Comparison of ENCODE assay signal across 8 mouse cellular contexts in genomic region chr6:56832407-56832796, GRCm38 (mm10). TPM values are rescaled to one million over a fixed set of nuclear protein-coding genes. Genes with fewer than 3 reads are reported as not detected.
DNase-seq lines count a peak whose midpoint lies in the region; ATAC-seq and TF ChIP-seq lines count a peak whose summit lies in the region.

No protein-coding gene starts in this region.

- peak overlapping the region; percentile 32; the same call in 1 of the 2 replicates for H3K27ac ChIP-seq in kidney, adult 2 months (ENCODE audit: insufficient read depth, low read depth, low read length)
- peak overlapping the region; percentile 92 for H3K27ac ChIP-seq in heart, postnatal 0 days (ENCODE audit: low read depth)
- H3K27ac ChIP-seq in lung, embryonic 16.5 days (ENCODE audit: low read length), result peak overlapping the region; percentile 92

- H3K36me3 ChIP-seq in kidney, adult 2 months (ENCODE audit: control insufficient read depth, insufficient read depth, low read length), result no peaks in the 10 kb centered on the region; the same call in 1 of the 2 replicates
- peaks cover 20% of the 10 kb centered on the region for H3K36me3 ChIP-seq in heart, postnatal 0 days (replicated peaks; ENCODE audit: control insufficient read depth, insufficient read depth, low read length)
- H3K36me3 ChIP-seq in lung, embryonic 16.5 days (ENCODE audit: control insufficient read depth, insufficient read depth, low read length), result peaks cover 2% of the 10 kb centered on the region

- TF ChIP-seq CTCF in kidney, adult 2 months (conservative IDR thresholded peaks at IDR 0.05; ENCODE audit: insufficient read depth, insufficient read length, low read depth, low read length), result no peak
- TF ChIP-seq CTCF in brain, embryonic 14.5 days (IDR thresholded peaks at IDR 0.05; ENCODE audit: borderline replicate concordance, extremely low read depth, insufficient read depth, insufficient read length), result no peak
- TF ChIP-seq CTCF in heart, postnatal 0 days (IDR thresholded peaks at IDR 0.05; ENCODE audit: low read depth), result no peak

- DNase-seq in kidney, adult 2 months, result no peak
- no peak for DNase-seq in kidney, adult 9 months
- peak; percentile 23 for DNase-seq in brain, embryonic 14.5 days (ENCODE audit: low read depth)
- DNase-seq in heart, postnatal 0 days (ENCODE audit: low spot score), result peak; percentile 12
- no peak for DNase-seq in Muller cell, postnatal 12 days (ENCODE audit: inconsistent ontology term)
- no peak for DNase-seq in cerebellum, postnatal 10 days
- DNase-seq in natural killer cell, adult 2 months (ENCODE audit: low spot score in 2 of 2), result no peak

- H3K9me3 ChIP-seq in heart, postnatal 0 days (replicated peaks; ENCODE audit: control insufficient read depth, low read length), result no peaks in the 10 kb centered on the region
- no peaks in the 10 kb centered on the region for H3K9me3 ChIP-seq in lung, embryonic 16.5 days (ENCODE audit: control insufficient read depth, low read length)

- 2% methylated on average over 15 of the region's 15 CpGs for WGBS in kidney, adult 2 months
- WGBS in heart, postnatal 0 days, result 3% methylated on average over 15 of the region's 15 CpGs
- 0% methylated on average over 15 of the region's 15 CpGs for WGBS in lung, embryonic 16.5 days

- TF ChIP-seq POLR2A in kidney, adult 2 months (IDR thresholded peaks at IDR 0.05; ENCODE audit: low read depth, low read length), result no peak
- TF ChIP-seq POLR2A in brain, embryonic 14.5 days (IDR thresholded peaks at IDR 0.05; ENCODE audit: borderline replicate concordance, extremely low read depth, insufficient read depth, insufficient read length, poor library complexity, severe bottlenecking), result no peak

- peak overlapping the region; percentile 71 for H3K4me3 ChIP-seq in kidney, adult 2 months (ENCODE audit: insufficient read depth, low read depth, low read length)
- peak overlapping the region; percentile 73 for H3K4me3 ChIP-seq in heart, postnatal 0 days (ENCODE audit: low read depth, low read length)
- H3K4me3 ChIP-seq in lung, embryonic 16.5 days (ENCODE audit: low read length), result peak overlapping the region; percentile 83

- H3K9ac ChIP-seq in heart, postnatal 0 days (replicated peaks; ENCODE audit: low read depth, low read length), result peak overlapping the region; percentile 69
- peak overlapping the region; percentile 91 for H3K9ac ChIP-seq in lung, embryonic 16.5 days (ENCODE audit: low read length)

- peaks cover 3% of the 10 kb centered on the region; the same call in 1 of the 2 replicates for H3K4me1 ChIP-seq in kidney, adult 2 months (ENCODE audit: control insufficient read depth, insufficient read depth, low read length)
- H3K4me1 ChIP-seq in heart, postnatal 0 days (ENCODE audit: control insufficient read depth, insufficient read depth), result peaks cover 5% of the 10 kb centered on the region; the same call in 1 of the 2 replicates
- H3K4me1 ChIP-seq in lung, embryonic 16.5 days (replicated peaks; ENCODE audit: control insufficient read depth, insufficient read depth, low read length), result peaks cover 9% of the 10 kb centered on the region

- no peaks in the 10 kb centered on the region for H3K27me3 ChIP-seq in kidney, adult 2 months (replicated peaks; ENCODE audit: control insufficient read depth, insufficient read depth, low read length)
- H3K27me3 ChIP-seq in heart, postnatal 0 days (ENCODE audit: control insufficient read depth, insufficient read depth, low read length), result no peaks in the 10 kb centered on the region
- no peaks in the 10 kb centered on the region for H3K27me3 ChIP-seq in lung, embryonic 16.5 days (ENCODE audit: control insufficient read depth, insufficient read depth, low read depth, low read length)

- peak overlapping the region; percentile 78 for H3K4me2 ChIP-seq in heart, postnatal 0 days (ENCODE audit: low read depth, low read length)
- H3K4me2 ChIP-seq in lung, embryonic 16.5 days (ENCODE audit: low read depth, low read length), result peak overlapping the region; percentile 69

- ATAC-seq in heart, postnatal 0 days (ENCODE audit: insufficient read depth, low read depth), result no peak
- ATAC-seq in lung, embryonic 16.5 days (ENCODE audit: low read depth), result no peak; the same call in 1 of the 2 replicates

- no peak for TF ChIP-seq EP300 in heart, postnatal 0 days (IDR thresholded peaks at IDR 0.05; ENCODE audit: low read depth)

RNA-seq across cellular contexts. Expression of gene Fkbp9, which starts 0.5 kb away (rescaled TPM):
- polyA plus RNA-seq in kidney, adult 2 months (2012; rRNA removed), result 50.4 TPM in 2 replicates
- polyA plus RNA-seq in brain, embryonic 14.5 days (2012; rRNA removed), result 25.2 and 37.5 TPM in 2 replicates
- 123 and 142 TPM in 2 replicates for total RNA-seq in heart, postnatal 0 days (2014; rRNA removed; ENCODE audit: low replicate concordance)
- 90.0 and 90.2 TPM in 2 replicates for polyA plus RNA-seq in heart, postnatal 0 days (2015; fragmentation: Nextera tagmentation; extraction: Ambion mirVana)
- polyA plus RNA-seq in lung, embryonic 16.5 days (2015; fragmentation: Nextera tagmentation; extraction: Ambion mirVana), result 172 and 184 TPM in 2 replicates

RNA-seq across cellular contexts. Expression of gene Kbtbd2, which starts 34.8 kb away (rescaled TPM):
- polyA plus RNA-seq in kidney, adult 2 months (2012; rRNA removed), result 7.2 and 9.2 TPM in 2 replicates
- polyA plus RNA-seq in brain, embryonic 14.5 days (2012; rRNA removed), result 30.6 and 33.3 TPM in 2 replicates
- 37.2 and 41.5 TPM in 2 replicates for total RNA-seq in heart, postnatal 0 days (2014; rRNA removed; ENCODE audit: low replicate concordance)
- 17.0 and 17.6 TPM in 2 replicates for polyA plus RNA-seq in heart, postnatal 0 days (2015; fragmentation: Nextera tagmentation; extraction: Ambion mirVana)
- 27.8 and 28.3 TPM in 2 replicates for polyA plus RNA-seq in lung, embryonic 16.5 days (2015; fragmentation: Nextera tagmentation; extraction: Ambion mirVana)

Comparison
In these comparisons a context has a peak if more than half of its experiments do, and no peak if none do; other contexts are left out.
1. DNase-seq: peak in brain, embryonic 14.5 days (single experiment) and heart, postnatal 0 days (single experiment); none in kidney, adult 2 months (single experiment), kidney, adult 9 months (single experiment), Muller cell, postnatal 12 days (single experiment), cerebellum, postnatal 10 days (0 of 2) and natural killer cell, adult 2 months (0 of 2).
2. H3K27ac ChIP-seq: peak in every context shown above with its lines; median percentile 92 in heart, postnatal 0 days; 92 in lung, embryonic 16.5 days; 32 in kidney, adult 2 months.
3. Peak in every context shown above with its lines, with median percentiles within 50 percentile points of each other: H3K4me3 ChIP-seq.